Mouse (Mus musculus): ENCODE results near the gene Fam219b. TPM values are rescaled to one million over a fixed set of nuclear protein-coding genes. Genes with fewer than 3 reads are reported as not detected.

The Fam219b gene
- 10 to 100 TPM; 18.0 to 21.8 (median 20.4) TPM for total RNA-seq (2022)

GRCm38 (mm10) chr9:57537044-57537727 is at the start of gene Fam219b:
TSS of gene Fam219b (plus strand) at chr9:57537528.
- peak; percentile 82 to 89 for DNase-seq (ENCODE audit: low spot score in 2 of 2)

DNA sequence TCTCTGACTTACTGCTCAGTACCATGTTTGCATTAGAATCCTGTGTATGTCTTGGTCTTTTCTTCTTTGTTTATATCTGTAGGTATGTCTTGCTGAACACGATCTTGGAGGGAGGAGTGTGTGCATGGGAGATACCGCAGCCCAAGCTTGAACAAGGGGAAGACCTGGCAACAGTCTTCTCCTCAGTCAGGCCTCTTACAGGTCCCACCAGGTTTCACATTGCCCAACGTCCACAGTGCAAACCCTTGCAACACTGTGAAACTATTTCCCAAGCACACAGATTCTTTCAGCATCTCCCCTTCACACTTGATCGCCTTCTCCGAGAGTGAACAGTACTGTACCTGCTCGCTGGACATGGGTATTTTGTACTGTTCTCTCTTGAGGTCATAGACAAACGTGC is 49.5 kb upstream of the Fam219b start:
- DNase-seq (ENCODE audit: low spot score in 2 of 2) = no peak

GRCm38 (mm10) chr9:57493532-57493931 is 43.8 kb upstream of the Fam219b start:
- no peak for DNase-seq (ENCODE audit: low spot score in 2 of 2)

DNA sequence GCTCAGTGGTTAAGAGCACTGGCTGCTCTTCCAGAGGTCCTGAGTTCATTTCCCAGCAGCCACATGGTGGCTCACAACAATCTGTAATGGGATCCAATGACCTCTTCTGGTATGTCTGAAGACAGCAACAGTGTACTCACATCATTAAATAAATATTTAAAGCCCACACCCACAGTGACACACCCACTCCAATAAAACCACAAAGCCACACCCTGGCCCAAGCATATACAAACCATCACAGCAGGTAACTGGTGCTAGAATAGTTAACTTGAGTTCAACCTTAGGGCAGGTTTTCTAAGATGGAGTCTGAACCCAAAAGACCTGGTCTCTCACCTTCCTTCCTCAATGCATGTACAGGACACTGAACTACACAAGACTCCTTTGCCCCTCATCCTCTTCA is 42.4 kb upstream of the Fam219b start:
- no peak for DNase-seq (ENCODE audit: low spot score in 2 of 2)

DNA sequence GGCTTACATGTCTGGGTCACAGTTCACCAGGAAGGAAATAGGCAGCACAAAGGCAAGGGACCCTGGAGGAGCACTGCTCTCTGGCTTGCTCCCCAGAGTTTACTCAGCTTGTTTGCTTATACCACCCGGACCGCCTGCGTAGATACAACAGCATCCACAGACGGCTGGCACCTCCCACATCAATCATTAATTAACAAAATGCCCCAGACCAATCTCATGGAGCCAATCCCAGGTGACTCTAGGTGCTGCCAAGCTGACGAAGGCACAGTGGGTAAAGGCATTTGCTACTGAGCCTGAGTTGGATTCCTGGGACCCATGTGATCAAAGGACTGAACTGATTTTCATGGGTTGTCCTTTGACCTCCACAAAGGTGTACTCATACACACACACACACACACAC is 40.1 kb upstream of the Fam219b start:
- DNase-seq (ENCODE audit: low spot score in 2 of 2) = no peak

DNA sequence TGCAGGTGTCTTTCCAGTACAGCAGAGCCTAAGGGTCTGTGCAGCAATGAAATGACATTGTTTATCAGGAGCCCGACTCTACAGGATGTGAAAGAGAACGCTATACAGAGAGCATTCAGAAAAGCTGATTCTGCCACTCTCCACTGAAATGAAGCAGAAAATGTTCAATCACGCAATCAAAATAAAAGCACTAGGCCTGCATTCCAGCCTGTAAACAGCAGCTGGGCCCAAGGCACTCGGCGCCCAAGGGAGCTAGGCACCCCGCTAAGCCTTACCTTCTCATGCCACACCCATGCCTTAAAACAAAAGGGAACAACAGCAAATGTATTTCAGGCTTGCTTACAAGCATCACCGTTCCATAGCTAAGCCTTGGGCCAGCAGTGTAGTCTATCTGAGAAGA is 38.8 kb upstream of the Fam219b start:
- DNase-seq (ENCODE audit: low spot score in 2 of 2) = no peak

DNA sequence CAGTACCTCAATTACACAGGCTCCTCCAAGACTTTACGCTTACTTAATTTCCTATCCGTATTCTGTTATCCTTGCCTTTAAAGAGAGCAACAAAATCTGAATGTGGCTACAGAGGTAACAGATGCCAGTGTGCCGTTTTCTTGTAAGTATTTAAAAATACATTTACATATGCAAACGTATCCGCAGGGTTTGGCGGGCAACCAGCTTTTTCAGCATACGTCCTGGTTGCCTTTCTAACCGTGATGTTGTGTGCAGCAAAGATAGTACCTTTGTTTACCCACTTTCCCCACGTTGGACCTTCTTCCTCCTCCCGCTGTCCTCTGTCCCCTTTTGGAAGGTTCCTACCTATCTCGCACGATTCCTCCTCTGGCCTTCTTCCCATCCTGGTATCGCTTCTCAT is 35.9 kb upstream of the Fam219b start:
- DNase-seq (ENCODE audit: low spot score in 2 of 2) = no peak

GRCm38 (mm10) chr9:57501861-57502260 is 35.5 kb upstream of the Fam219b start:
- DNase-seq (ENCODE audit: low spot score in 2 of 2) = peak in 1 of 2 experiments; percentile 40

DNA sequence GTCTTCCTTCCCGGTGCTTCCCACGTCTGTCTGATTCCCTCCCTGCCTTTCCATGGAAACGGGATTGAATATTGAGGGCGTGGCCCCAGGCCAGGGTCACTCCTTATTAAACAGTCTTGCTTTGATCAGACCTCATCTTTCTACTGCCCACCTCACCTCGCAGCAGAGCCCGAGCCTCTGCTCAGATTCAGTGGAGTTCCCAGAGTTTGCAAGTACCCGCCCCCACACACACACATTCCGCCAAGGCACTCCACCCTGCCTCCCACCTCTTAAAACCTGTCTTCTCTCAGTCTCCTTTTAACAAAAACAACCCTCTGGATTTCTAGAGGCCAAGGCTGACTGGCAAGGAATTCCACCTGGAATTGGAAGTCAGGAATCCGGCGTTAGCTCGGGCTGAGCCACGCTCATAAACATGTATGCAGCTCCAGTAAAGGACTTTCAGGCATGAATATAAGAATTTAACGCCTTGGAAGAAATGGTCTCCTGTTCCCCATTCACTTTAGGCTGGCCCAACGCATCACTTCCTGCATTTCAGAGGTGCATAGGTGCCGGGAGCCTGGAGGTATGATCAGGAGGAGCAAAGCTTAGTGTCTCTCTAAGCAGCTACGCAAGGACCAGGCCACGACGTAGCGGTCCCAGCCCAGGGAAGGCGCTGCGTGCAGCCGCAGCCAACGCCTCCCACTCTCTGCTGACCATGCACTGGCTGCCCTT is 34.3 kb upstream of the Fam219b start:
- DNase-seq (ENCODE audit: low spot score in 2 of 2) = peak in 1 of 2 experiments; percentile 41

GRCm38 (mm10) chr9:57503622-57504380 is 33.5 kb upstream of the Fam219b start, which contains the start of gene Rpp25:
TSS of gene Rpp25 (plus strand) at chr9:57504026.
- DNase-seq (ENCODE audit: low spot score in 2 of 2) = peak; percentile 56 to 62

DNA sequence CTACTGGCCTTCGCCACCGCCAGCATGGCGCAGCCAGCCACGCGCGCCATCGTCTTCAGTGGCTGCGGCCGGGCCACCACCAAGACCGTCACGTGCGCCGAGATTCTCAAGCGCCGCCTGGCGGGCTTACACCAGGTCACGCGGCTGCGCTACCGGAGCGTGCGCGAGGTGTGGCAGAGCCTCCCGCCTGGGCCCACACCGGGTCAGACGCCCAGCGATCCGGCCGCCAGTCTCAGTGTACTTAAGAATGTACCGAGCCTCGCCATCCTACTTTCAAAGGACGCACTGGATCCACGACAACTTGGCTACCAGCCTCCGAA is 33.0 kb upstream of the Fam219b start:
- DNase-seq (ENCODE audit: low spot score in 2 of 2) = peak in 1 of 2 experiments; percentile 45

DNA sequence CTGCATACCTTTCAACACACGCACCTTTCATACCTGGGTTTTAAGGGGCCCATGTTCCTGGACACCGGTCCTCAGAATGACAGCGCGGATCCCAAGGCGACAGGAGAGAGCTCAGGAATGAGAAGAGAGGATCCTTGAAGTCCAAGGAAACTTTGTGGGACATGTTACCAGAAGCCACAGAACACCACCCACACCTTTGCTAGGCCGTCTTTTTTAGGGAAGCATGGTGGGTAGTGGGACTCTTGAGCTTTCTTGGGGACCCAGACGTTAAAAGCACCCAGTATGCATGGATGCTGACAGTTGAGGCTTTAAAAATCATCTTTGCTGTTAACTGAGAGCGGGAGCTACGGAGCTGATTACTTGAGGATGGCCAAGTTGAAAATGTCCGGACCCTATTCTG is 32.4 kb upstream of the Fam219b start:
- DNase-seq (ENCODE audit: low spot score in 2 of 2) = no peak

DNA sequence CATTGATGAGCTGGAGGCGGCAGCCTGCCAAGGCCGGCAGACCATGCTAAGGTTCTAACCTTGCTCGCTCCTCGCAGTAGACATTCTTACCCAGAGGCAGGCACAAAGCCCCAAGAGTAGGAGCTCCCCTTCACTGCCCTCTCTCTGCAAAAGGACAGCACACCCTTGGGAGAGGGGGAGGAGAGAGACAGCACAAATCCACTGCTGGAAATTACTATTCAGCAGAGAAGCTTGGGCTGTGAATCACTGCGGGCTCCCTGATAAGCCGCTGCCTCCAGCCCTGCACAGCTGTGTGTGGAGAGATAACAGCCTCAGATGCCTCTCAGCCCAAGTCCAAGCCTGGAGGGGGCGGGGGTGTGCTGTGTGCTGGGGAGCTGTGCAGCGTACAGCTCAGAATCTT is 31.6 kb upstream of the Fam219b start:
- DNase-seq (ENCODE audit: low spot score in 2 of 2) = peak; percentile 50 to 66

DNA sequence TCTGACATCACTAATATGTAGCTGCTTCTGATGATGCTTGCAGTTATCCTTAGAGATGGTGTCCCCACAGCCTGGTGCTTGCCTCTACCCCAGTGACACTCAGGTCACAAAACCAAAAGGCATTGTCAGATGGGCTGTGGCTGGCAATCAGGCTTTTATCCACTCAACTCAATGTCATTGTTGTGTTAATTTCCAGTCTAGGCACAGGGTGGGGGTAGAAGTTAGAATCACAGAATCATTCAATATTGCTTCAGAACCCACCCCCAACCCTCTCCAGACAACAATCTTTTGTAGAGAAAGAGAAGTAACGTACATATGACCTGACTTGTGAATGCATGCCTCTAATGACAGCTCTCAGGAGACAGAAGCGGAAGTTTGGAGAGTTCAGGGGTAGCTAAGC is 26.8 kb upstream of the Fam219b start:
- no peak for DNase-seq (ENCODE audit: low spot score in 2 of 2)

DNA sequence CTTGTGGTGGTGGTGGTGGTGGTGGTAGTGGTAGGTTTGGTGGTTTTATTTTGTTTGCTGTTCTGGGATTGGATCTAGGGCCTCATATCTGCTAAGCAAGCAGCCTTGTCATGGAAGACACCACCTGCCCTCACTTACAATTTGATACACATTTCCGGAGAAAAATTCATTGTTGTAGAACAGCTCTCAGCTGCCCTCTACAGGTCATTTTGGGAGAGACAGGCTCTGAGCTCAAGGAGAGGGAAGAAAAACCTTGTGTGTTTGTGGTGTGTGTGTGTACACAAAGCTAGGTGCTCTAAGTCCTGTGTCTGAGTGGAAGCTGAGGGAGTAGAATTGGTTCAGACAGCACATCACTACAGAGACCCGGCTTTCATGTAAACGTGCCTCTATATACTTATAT is 20.2 kb upstream of the Fam219b start:
- peak in 1 of 2 experiments; percentile 60 for DNase-seq (ENCODE audit: low spot score in 2 of 2)

- DNase-seq (ENCODE audit: low spot score in 2 of 2) = no peak
Observed at GRCm38 (mm10) chr9:57520375-57521055, 16.8 kb upstream of the Fam219b start.

DNA sequence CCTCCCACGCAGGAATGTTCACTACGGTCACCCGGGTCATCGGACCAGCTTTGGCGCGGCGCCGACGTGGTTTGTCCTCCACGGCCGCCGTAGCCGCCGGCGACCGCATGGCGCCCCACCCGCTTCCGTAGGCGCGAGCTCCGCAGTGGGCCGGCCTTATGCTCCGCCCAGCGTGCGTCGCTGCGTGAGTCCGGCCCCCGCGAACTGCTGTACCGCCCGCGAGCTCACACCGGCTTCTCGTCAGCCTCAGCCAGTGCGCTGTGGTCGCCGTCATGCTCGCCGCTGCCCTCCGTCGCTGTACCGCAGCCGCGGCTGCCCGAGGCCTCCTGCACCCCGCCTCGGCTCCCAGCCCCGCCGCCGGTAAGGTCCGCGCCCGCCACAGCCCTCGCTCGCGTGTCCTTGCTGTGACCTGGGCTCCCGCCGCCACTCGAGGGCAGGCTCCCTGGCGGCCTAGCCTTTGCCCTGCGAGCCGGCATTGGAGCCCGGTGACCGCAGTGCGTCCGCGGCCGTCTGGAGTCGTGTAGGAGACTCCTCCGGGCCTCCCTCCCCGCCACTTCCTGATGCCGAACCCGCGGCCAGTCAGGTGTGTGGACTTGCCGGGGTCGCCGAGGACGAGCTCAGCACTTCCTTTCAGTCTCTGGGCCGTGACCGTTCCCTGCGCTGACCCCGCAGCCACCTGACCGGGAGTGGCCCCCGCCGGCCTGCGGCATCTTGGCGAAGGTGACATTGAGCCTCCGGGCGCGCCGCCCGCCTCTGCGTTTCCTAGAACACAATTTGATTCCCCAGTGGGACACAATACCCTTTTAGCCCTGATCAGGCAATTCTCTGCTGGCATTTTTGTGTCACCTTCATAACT is 16.0 kb upstream of the Fam219b start, which contains the start of gene Cox5a:
Gene Cox5a (plus strand): TSS at position 219 of the 856 bp plus-strand sequence.
- DNase-seq (ENCODE audit: low spot score in 2 of 2) = peak; percentile 93 to 94

DNA sequence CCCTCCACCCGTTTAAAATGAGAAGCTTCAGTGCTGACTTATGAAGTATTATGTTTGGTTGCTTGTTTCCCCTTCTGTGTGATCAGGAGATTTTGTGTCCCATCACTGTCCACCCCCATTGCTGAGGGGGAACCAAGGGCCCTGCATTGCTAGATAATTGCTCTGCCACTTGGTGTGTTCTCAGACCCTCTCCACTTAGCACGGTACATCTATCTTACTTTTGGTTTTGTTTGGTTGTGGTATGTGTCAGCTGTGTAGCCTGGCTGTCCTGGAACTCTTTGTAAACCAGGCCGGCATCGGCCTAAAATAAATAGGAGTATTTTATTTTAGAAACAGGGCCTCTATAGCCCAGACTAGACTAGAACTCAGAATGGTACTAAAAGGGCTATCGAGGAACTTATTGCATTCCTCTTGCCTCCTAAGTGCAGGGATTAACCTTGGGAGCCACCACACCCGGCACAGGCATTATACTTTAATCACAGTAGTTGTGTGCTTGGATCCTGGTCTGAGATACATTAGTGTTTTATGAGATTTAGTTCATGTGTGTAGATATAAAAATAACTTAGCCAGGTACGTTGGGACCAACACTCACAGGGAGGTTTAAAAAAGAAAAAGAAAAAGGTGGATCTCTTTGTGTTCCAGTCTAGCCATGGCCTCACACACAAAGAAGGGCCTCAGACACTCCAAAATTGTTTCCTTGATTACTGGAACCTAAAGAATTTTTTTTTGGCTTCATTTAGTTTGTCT is 15.0 kb upstream of the Fam219b start:
- DNase-seq (ENCODE audit: low spot score in 2 of 2) = no peak

DNA sequence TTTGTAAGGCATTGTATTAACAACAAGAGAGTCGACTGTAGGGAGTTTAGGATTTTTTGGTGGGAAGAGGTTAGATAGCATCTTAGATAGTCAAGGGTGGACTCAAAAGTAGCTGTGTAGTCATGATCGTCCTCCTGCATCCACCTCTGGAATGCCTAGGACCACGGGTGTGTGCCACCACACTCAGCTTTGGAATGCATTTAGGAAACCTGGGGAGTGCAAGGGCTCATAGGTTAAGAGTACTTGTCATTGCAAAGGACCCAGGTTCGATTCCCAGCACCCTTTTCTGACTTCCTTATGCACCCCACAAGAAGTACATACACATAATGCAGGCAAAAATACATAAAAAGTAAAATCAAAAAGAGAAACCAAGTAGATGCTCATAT is 14.5 kb upstream of the Fam219b start:
- DNase-seq (ENCODE audit: low spot score in 2 of 2) = no peak

GRCm38 (mm10) chr9:57523754-57524153 is 13.6 kb upstream of the Fam219b start:
- no peak for DNase-seq (ENCODE audit: low spot score in 2 of 2)

Measured in left cerebral cortex, adult 8-10 months (tissue).